Mouse (Mus musculus) cortical plate, adult 2 months (tissue): ENCODE results near the gene Slc35b2. TPM values are rescaled to one million over a fixed set of nuclear protein-coding genes. Genes with fewer than 3 reads are reported as not detected.
A peak's percentile ranks its signal among the peaks of the same experiment; 100 is the strongest.

ENCODE experiments used
- H3K27ac ChIP-seq: fragments of 200-500 bp; 2 replicates; pipeline ENCODE4 v1.5.1; 2012; ENCODE audit warnings: low read length, control low read depth, inconsistent platforms; ENCODE audit not compliant: insufficient read depth
- H3K4me1 ChIP-seq: fragments of 200-500 bp; 2 replicates; pipeline ENCODE4 v1.6.1; 2011; ENCODE audit warnings: low read length; ENCODE audit not compliant: control insufficient read depth, insufficient read depth
- H3K4me3 ChIP-seq: fragments of 200-500 bp; 2 replicates; pipeline ENCODE4 v1.5.1; 2011; ENCODE audit warnings: mild to moderate bottlenecking, low read length, control low read depth; ENCODE audit not compliant: insufficient read depth
- CTCF ChIP-seq: fragments of 200-500 bp; IDR thresholded peaks from 2 replicates; pipeline ENCODE4 v1.5.1; 2011; ENCODE audit warnings: mild to moderate bottlenecking, control low read depth, low read length; ENCODE audit not compliant: insufficient read depth; ENCODE audit errors: extremely low read depth
- POLR2A ChIP-seq: fragments of 200-500 bp; IDR thresholded peaks from 2 replicates; pipeline ENCODE4 v1.6.1; 2011; ENCODE audit warnings: mild to moderate bottlenecking, low read length, control low read depth; ENCODE audit not compliant: insufficient read depth; ENCODE audit errors: extremely low read depth
- polyA plus RNA-seq: library from polyadenylated mRNA; depleted of rRNA; stranded (reverse); fragments of >200 nt; gene quantifications from 2 replicates; pipeline ENCODE4 v1.2.3, GENCODE M21; 2012

Slc35b2 gene
- polyA plus RNA-seq, 1 experiment: 52.6 TPM

DNA sequence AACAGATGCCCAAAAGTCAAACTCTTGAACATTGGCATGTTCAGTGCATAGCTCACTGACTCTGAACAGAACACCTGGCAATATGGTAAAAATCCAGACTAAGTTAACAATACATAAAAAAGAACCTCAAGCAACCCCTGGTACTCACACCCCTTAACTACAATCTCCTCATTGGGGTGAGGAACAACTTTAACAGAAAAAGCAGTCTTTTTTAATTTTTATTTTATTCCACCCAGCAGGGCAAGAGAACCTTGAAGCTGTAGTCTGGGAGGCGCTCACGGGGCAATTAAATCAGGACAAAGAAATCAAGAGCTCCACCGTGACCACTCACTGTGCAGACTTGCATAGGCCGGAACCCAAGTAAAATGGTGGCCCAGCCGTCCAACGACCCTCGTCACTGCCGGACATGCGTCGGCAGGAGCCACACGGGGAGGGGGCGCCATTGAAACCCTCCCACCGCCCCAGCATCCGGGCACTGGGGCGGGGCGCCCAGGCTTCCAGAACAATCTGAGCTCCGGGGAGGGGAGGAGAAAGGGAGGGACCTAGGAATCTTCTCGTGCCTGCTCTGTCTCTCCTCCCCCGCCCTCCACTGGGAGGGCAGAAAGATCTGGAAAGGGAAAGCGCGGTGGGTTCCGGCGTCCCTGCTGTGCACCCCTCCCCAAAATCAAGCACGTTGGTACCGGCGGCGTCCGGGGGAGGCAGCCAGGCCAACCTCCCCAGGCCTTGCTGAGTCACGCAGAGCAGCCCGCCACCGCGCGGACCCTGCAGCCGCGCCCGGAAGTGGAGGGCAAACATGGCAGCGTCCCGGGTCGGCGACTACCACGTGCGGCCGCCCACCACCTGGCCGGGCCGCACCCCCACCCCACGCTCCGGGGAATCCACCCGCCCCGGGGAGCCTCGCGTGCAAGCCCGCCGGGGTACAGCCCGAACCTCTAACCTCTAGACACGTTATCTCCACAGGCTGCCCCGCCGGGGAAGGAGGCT lies 8.7 kb downstream of the Slc35b2 start:
- H3K27ac ChIP-seq: peak overlapping the region; percentile 99
- peaks cover 4% of the 10 kb centered on the region; the same call in 1 of the 2 replicates for H3K4me1 ChIP-seq
- H3K4me3 ChIP-seq: peak overlapping the region; percentile 48
- no peak for TF ChIP-seq CTCF
- TF ChIP-seq POLR2A: peak; percentile 65; the same call in 1 of the 2 replicates

DNA sequence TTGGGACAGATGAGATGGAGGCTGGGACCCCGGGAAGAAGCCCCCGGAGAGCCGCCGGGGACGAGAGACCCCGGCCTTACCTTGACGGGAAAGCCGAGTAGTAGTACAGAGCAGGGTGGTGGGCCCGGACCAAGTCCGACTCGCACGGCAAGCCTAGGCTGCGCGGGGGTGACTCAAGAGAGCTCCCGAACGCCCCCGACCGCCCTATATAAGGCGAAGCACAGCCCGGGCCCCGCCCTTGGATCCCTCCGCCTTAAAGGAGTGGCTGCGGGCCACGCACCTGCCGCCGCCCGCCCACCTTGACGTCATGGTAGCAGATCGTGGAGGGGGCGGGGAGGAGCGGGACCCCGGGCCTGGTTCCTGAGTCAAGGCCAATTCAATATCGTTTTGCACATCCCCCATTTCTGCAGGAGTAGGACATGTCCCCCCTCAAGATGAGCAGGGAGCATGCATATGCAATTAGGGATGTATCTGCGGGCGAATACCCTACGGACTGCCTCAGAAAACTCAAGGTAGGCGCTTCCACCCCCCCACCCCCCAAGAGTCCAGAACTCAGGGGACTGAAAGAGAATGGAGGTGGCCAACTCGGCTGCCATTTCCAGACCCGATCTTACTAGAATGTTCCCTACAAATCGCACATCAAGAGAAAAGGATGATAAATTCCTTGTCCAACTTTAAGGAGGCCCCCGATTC lies 9.6 kb downstream of the Slc35b2 start, which contains the start of gene Hsp90ab1:
Gene Hsp90ab1, minus strand, starts transcription at position 185 of the 693 bp plus-strand sequence.
- Histone ChIP-seq H3K4me1 (peaks cover 4% of the 10 kb centered on the region; the same call in 1 of the 2 replicates), H3K4me3 (peak within 1 kb of the TSS; percentile 48), H3K27ac (peak within 1 kb of the TSS; percentile 99)
- TF ChIP-seq CTCF (no peak), POLR2A (peak; percentile 95)

DNA sequence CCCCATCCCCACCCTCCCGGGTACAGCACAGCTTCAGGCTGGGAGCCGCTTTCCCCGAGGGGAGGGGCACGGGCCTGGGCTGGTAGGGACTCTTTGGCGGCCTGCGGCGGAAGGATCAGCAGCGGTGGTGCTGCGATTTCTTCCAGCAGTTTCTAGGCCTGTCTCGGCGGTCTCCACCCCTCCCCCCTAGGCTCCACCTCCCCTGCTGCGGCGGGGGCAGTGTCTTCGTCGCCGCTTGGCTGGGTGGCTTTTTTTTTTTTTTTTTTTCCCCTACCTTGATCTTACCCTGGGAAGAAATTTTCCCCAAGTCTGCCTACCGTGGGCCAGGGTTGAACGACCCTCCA lies 10.1 kb downstream of the Slc35b2 start:
- TF ChIP-seq CTCF (no peak), POLR2A (peak; percentile 62; the same call in 1 of the 2 replicates)
- H3K4me1 ChIP-seq: peaks cover 4% of the 10 kb centered on the region; the same call in 1 of the 2 replicates
- peak overlapping the region; percentile 98 for H3K27ac ChIP-seq
- H3K4me3 ChIP-seq: peak overlapping the region; percentile 48

DNA sequence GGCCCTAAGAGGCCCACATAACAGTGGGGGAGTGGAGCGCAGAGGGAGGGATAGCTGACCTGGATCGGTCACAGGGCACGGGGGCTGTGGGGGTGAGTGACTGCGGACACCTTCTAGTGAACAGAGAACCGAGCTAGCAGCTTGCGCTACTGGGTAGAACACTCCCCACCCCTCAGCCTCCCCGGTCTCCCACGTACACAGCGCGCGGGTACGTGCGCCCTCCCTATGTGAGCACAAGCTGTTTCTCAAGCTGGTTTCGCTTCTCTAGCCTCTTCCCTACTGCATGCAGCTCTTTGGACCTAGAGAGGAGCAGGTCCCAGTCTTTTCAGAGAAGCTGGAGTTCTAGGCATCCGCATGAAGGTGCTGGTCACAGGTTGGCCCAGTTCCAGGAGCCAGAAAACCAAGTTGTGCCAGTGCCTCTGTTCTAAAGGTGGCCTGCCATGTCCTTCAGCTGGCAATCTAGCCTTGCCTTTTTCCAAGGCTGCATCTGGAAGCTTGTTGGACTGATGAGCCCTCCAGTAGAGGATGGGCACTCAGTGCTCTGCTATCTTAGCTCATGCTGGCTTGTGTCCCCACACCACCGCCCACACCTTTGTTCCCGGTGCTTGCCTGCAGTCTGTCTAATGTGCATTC lies 10.6 kb downstream of the Slc35b2 start:
- Histone ChIP-seq H3K4me1 (peaks cover 4% of the 10 kb centered on the region; the same call in 1 of the 2 replicates), H3K27ac (peak overlapping the region; percentile 97), H3K4me3 (peak overlapping the region; percentile 48)
- TF ChIP-seq POLR2A: peak; percentile 66
- TF ChIP-seq CTCF: no peak

DNA sequence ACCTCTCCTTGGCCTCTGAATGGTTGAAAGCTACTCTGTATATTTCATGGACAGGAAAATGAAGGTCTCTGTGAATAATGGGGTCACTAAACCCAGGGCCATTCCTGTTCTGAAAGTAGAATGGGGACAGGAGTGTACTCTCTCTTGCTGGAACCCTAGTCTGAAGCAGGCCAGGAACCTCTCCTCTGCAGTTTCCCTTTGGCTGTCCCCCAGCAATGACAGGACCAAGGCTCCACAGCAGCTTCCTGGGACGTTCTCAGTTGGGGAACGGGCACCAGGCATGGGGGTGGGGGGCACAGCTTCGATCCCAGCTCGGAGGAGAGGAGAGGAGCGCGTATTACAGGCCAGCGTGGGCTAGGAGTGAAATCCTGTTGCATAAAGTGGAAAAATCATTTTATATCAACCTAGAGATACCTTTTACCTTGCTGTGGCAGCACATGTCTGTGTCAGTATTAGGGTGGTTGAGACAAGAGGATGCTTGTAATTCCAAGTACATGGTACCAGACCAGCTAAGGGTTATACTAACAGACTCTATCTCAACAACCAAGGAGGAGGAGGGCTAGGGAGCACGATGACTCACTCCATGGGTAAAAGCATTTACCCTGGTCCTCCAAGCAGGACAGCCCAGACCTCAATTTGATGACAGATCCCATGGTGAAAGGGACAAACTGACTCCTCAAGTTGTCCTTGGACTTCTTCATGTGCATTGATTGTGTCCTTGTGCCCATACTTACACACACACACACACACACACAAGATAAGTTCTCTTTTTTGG lies 11.6 kb downstream of the Slc35b2 start:
- Histone ChIP-seq H3K4me1 (peaks cover 2% of the 10 kb centered on the region; the same call in 1 of the 2 replicates), H3K4me3 (no peak overlapping the region), H3K27ac (no peak overlapping the region)
- TF ChIP-seq POLR2A (no peak), CTCF (no peak)

DNA sequence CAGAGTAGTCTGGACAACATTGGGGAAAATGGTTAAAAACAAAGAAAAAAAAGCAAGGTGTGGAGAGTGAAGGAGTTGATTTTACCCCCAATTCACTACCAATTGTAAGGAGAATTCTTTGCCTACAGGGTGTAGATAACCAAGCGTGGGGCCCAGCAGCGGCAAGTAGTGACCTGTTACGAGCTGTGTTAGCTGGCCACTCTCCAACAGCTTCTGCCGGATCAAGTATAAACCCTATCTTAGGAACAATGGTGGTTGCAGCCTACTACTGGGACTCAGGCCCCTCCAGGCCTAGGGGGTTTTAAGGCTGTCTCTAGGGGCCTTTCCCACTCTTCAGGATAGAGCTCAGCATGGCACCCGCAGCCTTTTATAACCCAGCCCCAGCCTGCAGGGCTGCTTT lies 14.6 kb downstream of the Slc35b2 start:
- no peaks in the 10 kb centered on the region; the same call in 1 of the 2 replicates for H3K4me1 ChIP-seq
- no peak overlapping the region for H3K4me3 ChIP-seq
- TF ChIP-seq POLR2A (no peak), CTCF (no peak)
- H3K27ac ChIP-seq: no peak overlapping the region

DNA sequence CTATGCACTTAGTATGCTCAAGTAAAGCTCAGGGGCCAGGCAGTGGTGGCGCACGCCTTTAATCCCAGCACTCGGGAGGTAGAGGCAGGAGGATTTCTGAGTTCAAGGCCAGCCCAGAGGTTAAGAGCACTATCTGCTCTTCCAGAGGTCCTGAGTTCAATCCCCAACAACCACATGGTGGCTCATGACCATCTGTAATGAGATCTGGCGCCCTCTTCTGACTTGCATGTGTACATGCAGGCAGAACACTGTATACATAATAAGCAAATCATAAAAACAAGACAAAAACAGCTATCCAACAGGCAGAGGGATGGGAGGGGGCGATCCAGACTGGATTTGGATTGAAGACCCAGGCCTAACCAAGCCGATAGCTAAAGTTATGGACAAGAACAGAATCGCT lies 15.2 kb downstream of the Slc35b2 start:
- TF ChIP-seq POLR2A (no peak), CTCF (no peak; the same call in 1 of the 2 replicates)
- Histone ChIP-seq H3K4me3 (no peak overlapping the region), H3K27ac (no peak overlapping the region), H3K4me1 (no peaks in the 10 kb centered on the region; the same call in 1 of the 2 replicates)

DNA sequence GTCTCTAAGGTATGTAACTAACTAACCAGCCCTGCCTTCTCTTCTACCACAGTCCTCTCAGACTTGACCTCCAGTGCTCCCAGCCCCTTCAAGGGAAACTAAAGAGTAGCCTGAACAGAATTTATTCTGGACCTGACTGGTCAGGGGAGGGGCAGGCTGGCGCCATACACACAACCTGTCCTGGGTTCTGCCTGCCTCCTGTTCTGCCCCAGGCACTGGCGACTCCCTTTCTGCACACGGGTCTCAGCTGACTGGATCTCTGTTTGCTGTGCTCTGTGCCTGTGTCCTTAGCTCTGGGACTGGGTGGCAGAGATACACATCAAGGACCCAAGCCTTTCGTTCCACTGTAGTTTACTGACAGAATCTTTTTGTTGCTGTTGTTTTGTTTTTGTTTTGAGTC lies 15.9 kb downstream of the Slc35b2 start:
- no peak overlapping the region for H3K27ac ChIP-seq
- no peak for TF ChIP-seq CTCF
- no peak for TF ChIP-seq POLR2A
- no peak overlapping the region for H3K4me3 ChIP-seq
- no peaks in the 10 kb centered on the region; the same call in 1 of the 2 replicates for H3K4me1 ChIP-seq

DNA sequence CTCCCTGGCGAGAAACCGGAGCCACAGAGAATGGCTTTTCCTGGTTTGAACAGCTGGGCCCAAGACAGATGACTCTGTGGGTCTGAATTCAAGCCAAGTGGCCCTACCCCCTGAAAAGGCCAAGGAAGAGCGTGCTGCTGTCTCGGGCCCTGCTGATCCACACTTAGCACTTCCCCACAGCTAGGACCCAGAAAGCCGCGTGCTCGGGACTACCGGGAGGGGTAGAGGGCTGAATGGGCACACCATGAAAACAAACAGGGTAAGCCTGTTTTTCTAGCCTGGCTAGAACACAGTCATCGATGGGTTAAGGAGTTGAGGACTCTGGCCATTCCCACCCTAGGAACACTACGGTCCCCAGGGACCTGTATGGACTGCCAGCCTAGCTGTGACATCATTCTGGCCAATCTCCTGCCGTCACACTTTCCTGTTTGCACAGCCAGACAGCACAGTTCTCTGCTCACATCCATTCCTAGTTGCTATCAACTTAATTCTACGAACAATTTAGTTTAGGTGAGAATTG lies 17.3 kb downstream of the Slc35b2 start:
- no peak overlapping the region for H3K4me3 ChIP-seq
- H3K4me1 ChIP-seq: peaks cover 4% of the 10 kb centered on the region; the same call in 1 of the 2 replicates
- H3K27ac ChIP-seq: no peak overlapping the region
- TF ChIP-seq CTCF (no peak), POLR2A (no peak)
